Mouse (Mus musculus): ENCODE results near the gene Fam217b. TPM values are rescaled to one million over a fixed set of nuclear protein-coding genes. Genes with fewer than 3 reads are reported as not detected.

Fam217b gene
- total RNA-seq, 4 experiments from 2014 or later, result 4.6 to 7.0 (median 5.6) TPM

DNA sequence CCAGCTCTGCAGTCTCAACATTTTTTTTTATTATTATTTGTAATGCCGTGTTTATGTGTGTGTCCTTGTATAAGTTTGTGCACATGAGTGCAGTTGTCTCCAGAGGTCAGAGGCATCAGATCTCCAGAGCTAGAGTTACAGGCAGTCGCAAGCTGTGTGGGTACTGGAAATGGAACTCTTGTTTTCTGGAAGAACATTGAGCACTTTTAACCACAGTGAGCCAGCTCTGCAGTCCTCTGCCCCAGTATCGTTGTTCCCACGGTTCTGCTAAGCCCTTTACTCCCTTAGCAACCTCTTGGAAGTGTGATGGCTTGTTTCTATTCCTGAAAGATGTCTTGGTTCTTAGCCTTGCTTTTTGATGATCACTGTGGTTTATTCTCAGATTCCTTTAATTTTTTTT, 35.1 kb downstream of the Fam217b start:
- no peak for DNase-seq

DNA sequence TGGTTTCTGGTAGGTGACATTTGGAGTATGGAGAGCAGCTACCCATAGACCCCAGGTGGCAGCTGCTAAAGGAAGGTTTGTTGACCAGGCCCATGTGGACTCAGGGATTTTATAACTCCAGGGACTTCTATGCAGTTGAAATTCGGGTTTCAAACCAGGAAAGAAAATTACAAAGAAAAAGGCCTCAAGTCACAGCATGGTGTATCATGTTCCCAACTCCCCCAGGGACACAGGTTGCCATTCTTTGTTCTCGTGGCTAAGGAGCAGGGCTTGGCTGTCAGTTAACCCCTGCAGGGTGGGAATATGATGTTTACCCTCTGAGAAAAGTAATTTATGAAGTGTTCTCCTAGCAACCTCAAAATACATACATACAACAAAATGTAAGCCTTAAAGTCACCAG, 35.9 kb downstream of the Fam217b start:
- no peak for DNase-seq

DNA sequence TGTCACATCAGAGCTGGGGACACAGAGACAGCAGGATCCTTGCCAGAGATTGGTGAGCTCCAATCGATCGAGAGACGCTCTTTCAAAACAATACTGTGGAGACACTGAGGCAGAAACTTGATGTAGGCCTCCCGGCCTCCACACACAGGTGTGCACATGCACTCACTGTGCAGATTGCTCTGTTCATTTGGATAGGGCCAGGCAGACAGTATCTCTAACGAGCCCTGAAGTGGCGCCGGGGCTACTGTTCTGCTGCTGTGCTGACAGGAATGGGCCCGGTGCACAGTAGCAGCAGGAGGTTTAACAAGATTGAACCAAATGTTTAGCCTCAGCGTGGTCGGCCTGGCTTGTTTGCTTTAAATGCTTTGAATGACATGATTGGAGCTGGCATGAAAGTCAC, 36.6 kb downstream of the Fam217b start:
- no peak for DNase-seq

DNA sequence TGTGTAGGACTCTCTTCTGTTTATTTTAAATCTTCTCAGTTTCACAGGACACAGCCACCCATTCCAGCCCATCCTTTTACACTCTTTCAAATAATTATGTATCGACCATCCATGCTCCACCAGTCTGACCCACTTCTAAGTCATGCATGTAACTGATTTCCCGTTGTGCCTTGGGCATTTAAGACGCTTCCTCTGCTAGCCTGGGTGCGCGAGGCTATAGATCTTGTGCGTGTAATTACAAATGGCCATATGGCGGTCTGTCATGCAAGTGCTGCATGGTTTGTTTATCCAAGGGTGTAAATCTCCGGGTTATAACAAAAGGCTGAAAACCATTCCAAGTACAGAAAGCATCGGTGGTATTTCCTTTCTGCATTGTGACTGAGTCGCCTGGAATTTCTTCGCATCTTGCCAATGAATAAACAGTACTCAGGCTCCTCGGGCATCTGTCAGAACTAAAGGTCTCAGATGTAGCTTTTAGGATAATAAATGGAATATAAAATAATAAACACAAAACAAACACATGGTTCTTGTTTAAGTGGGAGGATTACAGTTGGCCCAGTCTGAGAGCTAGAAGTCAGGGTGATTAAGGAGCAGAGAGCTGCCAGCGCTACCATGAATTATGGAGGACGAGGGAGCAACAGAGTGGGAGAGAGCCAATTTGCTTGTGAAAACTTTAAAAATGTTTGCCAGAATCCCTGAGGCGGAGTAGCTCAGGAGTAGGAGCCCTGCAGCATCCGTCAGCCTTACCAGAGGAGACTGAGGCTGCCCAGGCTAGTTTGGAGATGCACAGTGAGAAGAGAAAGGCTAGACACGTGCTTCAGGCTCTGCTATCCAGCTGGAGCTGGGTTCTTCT, 40.6 kb downstream of the Fam217b start:
- no peak for DNase-seq

DNA sequence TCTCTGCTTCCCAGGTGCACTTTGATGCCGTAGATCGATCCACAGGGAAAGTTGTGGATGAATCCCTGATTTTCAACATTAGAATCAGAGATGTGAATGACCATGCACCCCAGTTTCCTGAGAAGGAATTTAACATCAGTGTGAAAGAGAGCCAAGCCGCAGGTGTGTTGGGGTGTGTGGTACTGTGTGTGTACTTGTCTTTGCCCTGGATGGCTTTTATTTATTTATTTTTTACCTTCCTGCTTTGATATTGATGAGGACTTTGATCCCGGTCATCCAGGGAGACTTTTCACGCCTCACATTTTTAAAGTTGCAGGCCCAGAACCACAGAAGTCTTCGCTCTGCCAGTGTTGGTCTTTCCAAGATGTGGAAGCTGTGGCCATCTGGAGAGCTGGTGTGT, 43.1 kb downstream of the Fam217b start:
- DNase-seq, result no peak

DNA sequence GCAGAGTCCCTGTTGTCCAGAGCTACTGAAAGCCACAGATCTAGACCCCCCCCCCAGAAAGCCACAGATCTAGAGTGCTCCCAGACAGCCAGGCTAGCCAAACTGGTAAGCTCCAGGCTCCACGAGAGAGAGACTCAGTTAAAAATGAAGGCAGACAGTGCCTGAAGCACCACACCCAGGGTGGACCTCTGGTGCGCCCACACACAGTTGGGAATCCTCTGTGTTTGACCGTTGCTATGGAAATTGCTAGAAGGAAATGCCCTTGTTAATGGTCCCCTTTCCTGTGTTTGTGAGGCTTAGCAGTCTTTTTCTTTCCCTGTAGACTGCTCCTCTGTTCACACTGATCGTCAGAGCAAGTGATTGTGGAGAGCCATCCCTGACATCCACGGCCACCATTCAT, 46.0 kb downstream of the Fam217b start:
- DNase-seq, result no peak

DNA sequence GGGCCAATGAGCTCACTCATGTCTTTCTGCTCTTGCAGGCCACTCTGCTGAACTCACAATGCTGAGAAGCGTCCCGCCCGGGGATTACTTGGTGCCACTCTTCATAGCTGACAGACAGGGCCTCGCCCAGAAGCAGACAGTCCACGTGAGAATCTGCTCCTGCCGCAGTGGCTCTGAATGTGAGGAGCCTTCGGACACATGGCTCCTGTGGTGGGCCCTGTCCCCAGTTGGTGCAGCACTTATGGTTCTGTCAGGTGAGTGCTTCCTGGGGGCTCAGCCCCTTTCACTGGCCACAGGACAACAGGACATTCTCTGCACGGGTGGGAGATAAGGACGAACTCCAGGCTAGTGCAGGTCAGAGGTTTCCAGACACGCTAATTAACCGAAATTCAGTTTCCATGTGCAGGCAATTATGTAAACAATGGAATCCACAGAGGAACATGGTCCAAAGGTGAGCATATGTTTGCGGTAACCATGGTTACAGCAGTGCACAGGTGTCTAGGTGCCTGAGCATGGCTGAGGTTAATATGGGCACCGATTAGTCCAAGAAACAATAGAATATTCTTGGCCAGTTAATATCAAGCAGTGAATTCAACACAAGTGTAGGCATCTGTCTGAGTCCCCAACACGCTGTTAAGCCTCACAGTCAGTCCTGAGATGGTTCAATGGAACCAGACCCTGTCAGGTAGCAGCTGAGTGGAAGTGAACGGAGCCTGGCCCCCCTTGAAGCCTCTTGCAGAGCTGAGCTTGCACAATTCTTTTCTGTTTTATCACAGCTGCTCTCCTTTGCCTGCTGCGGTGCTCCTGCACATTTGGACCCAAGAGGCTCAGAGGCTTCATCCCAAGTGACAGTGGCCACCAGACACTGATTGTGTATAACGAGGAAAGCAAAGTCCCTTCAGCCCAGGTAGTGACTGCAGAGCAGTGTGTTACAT, 57.5 kb downstream of the Fam217b start:
- DNase-seq, result no peak

DNA sequence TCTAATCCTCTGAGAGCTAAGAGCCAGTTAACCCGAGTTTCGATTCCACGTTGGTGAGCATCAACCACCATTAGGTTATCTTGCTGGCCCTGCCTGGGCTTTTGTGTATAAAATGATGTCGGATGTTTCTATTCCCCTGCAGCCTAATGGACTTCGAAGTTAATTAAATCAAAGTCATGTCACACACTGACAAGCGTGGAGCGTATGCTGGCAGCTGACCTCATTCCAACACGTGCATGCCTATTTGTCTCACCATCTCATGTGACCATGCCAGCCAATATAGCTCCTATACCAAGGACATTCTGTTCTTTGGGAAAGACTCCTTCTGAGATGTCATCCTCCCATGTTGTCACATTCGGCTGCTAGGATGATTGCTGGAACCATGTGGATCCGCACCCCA, 59.6 kb downstream of the Fam217b start:
- DNase-seq, result no peak

Other genes with a start within 250 kb of the Fam217b start
- under 1 TPM in 3 of 4 experiments, not detected in 1; 0.15 to 0.65 (median 0.32) TPM for gene Sycp2, start 6.8 kb upstream of the Fam217b start, total RNA-seq (2022)
- 1 to 10 TPM; 1.9 to 5.1 (median 3.0) TPM for gene Ppp1r3d, start 52 bp upstream of the Fam217b start, total RNA-seq (2022)
- gene Cdh26, start 16.0 kb downstream of the Fam217b start, total RNA-seq (2022), result not detected